Mouse (Mus musculus): ENCODE measurements around the gene Dhrs7.
"Not testable (repeated sequence)": the region's sequence is repeated elsewhere in the genome, so short reads cannot be mapped to it uniquely, and the experiment has no call there.

DNA sequence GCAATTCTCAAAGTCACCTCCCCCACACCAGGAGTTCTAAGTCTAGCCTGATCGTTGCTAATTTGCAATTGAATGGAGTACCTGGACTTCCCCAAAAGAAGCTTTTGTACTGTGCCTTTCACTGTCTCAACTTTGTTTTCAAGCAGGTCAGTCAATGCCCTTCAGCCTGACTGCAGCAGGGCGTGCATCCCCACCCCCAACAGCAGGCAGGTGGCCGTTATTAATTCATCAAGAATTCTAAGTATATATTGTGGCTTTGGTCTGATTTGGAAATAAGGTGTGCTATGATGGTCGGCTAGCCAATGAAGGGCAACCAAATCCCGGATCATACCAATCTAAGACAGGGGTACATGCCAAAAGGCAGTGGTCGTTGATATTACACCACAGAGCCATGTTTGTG, 23.0 kb upstream of the Dhrs7 start:
- not testable (repeated sequence) for TF ChIP-seq CTCF, EP300 (IDR thresholded peaks at IDR 0.05)

Measured in lung, postnatal 0 days (tissue).